Mouse (Mus musculus): ENCODE measurements at regions not wholly inside any gene's neighbourhood (a gene's known extent, or its start where the extent isn't known, plus 50 kb on each side); places are given as distances from the start of the nearest gene placed in this dataset.

DNA sequence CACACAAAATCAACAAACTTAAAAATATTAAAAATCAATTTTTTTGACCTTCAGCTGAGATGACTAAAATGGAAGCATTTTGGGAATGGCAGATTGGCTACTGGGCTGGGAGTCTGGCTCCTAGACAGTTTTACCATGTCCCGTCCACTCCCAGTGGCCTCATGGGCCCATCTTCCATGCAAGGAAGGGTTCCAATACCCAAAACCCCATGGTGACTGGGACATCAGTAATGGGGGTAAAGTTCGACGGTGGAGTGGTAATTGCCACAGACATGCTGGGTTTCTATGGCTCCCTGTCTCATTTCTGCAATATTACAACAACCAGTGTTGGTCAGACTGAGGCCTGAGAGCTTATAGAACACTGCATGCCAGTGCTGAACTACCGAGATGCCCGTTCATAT lies 82.2 kb downstream of the Il20rb start:
- no peaks in the 10 kb centered on the region for H3K4me1 ChIP-seq (replicated peaks)
- WGBS: 86% methylated on average over 5 of the region's 5 CpGs
- no peaks in the 10 kb centered on the region for H3K9me3 ChIP-seq (replicated peaks)
- no peak overlapping the region for H3K27ac ChIP-seq
- no peak for ATAC-seq (replicated peaks; ENCODE audit: insufficient number of reproducible peaks, insufficient read depth, low FRiP score, low read depth)
- no peaks in the 10 kb centered on the region for H3K36me3 ChIP-seq
- no peak overlapping the region for H3K4me3 ChIP-seq
- H3K27me3 ChIP-seq: no peaks in the 10 kb centered on the region
- H3K9ac ChIP-seq: no peak overlapping the region
- no peak overlapping the region for H3K4me2 ChIP-seq

DNA sequence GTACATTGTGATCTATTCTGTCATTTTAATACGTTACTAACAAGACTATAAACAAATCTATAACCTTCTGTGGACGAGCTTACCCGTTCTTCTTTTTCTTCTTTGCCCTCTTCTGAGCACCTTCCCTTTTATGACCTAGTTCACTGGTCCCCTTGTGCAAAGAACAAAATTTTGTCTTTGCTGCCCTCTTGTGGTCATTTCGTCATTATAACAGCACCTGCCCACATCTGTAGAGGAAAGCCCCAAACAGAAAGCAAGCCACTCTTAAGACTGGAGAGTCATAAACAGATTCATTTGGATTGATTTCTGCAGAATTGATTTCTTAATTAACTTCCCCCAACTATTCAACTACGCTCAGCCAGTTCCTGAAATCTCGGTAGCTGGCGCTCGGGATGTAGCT lies 86.2 kb downstream of the Il20rb start:
- H3K4me3 ChIP-seq: no peak overlapping the region
- H3K4me2 ChIP-seq: no peak overlapping the region
- H3K27me3 ChIP-seq: no peaks in the 10 kb centered on the region
- no peaks in the 10 kb centered on the region for H3K4me1 ChIP-seq (replicated peaks)
- H3K9me3 ChIP-seq (replicated peaks): no peaks in the 10 kb centered on the region
- WGBS: 20% methylated on average over 8 of the region's 8 CpGs
- ATAC-seq (replicated peaks; ENCODE audit: insufficient number of reproducible peaks, insufficient read depth, low FRiP score, low read depth): no peak
- no peak overlapping the region for H3K9ac ChIP-seq
- no peaks in the 10 kb centered on the region for H3K36me3 ChIP-seq
- no peak overlapping the region for H3K27ac ChIP-seq

DNA sequence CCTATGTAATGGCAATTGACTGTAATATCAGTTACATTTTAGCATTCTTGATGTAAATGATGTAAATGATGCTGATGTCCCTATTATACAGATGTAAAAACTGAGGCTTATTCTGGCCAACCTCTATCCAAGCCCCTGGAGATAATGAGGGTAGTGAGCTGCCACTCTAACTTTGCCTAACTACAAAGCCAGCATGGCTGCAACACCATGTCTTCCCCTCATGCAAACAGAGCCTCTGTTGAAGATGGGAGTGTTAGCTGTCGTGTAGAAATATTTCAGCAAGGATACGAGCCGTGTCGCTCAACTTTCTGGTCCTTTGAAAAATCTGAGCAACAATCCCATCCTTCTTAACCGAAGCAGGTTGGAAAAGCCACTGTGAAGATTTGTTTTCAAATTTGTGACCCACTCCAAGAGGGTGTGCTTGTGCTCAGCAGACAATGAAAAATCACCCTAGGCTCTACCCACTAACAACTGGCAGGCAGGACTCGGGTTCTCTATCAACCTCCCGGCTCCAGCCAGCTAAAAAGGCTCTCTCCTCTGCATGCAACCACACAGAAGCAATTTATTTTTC lies 90.2 kb downstream of the Il20rb start:
- Histone ChIP-seq H3K36me3 (no peaks in the 10 kb centered on the region), H3K9me3 (replicated peaks) (no peaks in the 10 kb centered on the region), H3K4me2 (no peak overlapping the region), H3K4me3 (no peak overlapping the region), H3K9ac (no peak overlapping the region), H3K4me1 (replicated peaks) (no peaks in the 10 kb centered on the region), H3K27ac (no peak overlapping the region), H3K27me3 (no peaks in the 10 kb centered on the region)
- ATAC-seq (replicated peaks; ENCODE audit: insufficient number of reproducible peaks, insufficient read depth, low FRiP score, low read depth): no peak
- 86% methylated on average over 7 of the region's 7 CpGs for WGBS

DNA sequence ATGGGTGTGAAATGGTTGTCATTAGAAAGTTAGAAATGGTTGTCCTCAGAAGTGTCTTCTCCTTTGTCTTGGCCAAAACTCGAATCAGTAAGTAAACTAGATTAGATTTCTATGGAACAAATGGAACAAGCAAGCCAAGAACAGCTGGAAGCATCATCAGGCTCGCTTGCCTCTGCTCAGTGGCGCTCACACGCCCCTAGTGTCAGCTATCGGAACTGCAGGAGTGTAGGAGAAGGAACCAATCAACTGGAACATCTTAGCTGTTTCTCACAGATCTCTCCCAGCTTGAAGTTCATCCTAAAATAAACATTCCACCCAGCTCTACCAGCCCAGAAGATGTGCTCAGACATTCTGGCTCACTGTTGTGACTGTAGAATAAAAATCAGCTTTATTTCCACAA lies 90.9 kb downstream of the Il20rb start:
- ATAC-seq (replicated peaks; ENCODE audit: insufficient number of reproducible peaks, insufficient read depth, low FRiP score, low read depth): no peak
- H3K9me3 ChIP-seq (replicated peaks): no peaks in the 10 kb centered on the region
- WGBS: 13% methylated on average over 5 of the region's 5 CpGs
- no peaks in the 10 kb centered on the region for H3K4me1 ChIP-seq (replicated peaks)
- H3K27me3 ChIP-seq: no peaks in the 10 kb centered on the region
- H3K4me2 ChIP-seq: no peak overlapping the region
- no peak overlapping the region for H3K27ac ChIP-seq
- H3K4me3 ChIP-seq: no peak overlapping the region
- no peaks in the 10 kb centered on the region for H3K36me3 ChIP-seq
- H3K9ac ChIP-seq: no peak overlapping the region

DNA sequence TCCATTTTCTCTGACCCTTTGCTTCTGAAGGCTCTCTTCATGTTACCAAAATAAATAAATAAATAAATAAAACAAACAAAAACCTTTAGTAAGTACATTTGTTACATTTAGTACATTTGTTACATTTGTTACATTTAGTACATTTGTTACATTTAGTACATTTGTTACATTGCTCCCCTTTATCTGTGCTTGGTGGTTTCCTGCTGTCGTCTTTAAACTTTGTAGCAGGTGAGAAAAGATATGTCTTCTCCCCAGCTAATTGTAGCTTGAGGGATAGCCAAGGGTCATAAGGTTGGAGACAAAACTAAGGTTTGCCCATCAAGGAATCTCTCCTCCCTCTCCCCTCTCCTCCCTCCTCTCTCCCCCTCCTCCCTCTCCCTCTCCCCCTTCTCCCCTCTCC lies 92.0 kb downstream of the Il20rb start:
- Histone ChIP-seq H3K4me2 (no peak overlapping the region), H3K27me3 (no peaks in the 10 kb centered on the region), H3K4me1 (replicated peaks) (no peaks in the 10 kb centered on the region), H3K36me3 (no peaks in the 10 kb centered on the region), H3K9ac (no peak overlapping the region), H3K9me3 (replicated peaks) (no peaks in the 10 kb centered on the region), H3K4me3 (no peak overlapping the region), H3K27ac (no peak overlapping the region)
- no peak for ATAC-seq (replicated peaks; ENCODE audit: insufficient number of reproducible peaks, insufficient read depth, low FRiP score, low read depth)
- WGBS: 58% methylated on average over 1 of the region's 1 CpGs

DNA sequence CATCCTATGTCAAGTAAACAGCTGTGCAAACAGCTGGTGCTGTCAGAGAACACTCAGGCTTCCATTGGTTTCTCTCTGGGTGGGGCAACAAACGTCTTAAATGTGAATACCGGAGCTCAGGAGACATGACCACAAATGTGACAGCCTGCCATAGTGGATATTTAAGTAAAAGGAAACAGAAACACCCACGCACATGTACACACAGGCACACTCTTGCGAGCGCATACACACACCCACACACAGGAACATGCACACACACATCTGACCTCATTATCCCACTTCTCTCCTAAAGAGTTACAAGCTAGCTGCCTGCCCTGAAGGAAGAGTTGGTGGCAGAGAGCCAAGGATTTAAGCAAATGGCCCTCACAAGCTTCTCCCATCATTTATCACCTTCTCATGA lies 92.4 kb downstream of the Il20rb start:
- 65% methylated on average over 5 of the region's 5 CpGs for WGBS
- no peak overlapping the region for H3K9ac ChIP-seq
- H3K27me3 ChIP-seq: no peaks in the 10 kb centered on the region
- H3K9me3 ChIP-seq (replicated peaks): no peaks in the 10 kb centered on the region
- no peak overlapping the region for H3K4me2 ChIP-seq
- no peaks in the 10 kb centered on the region for H3K36me3 ChIP-seq
- no peaks in the 10 kb centered on the region for H3K4me1 ChIP-seq (replicated peaks)
- no peak for ATAC-seq (replicated peaks; ENCODE audit: insufficient number of reproducible peaks, insufficient read depth, low FRiP score, low read depth)
- no peak overlapping the region for H3K27ac ChIP-seq
- H3K4me3 ChIP-seq: no peak overlapping the region

DNA sequence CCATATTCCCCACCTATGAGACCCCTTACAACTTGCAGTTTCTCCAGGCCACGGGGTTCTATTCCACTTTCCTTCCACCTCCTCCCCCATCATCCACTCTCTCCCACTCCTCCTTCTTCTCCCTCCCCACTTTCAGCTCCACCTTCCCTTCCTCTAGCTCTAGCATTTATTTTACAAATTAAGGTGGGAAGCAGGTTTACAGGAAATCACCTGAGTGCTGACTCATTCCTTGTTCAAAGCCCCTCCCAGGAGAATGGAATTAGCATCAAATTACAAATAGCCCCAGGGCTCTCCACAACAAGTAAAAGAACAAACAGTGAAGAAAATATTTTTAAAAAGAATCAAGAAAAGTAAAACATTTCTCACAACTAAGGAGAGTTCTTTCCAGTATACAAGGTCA lies 94.3 kb downstream of the Il20rb start:
- no peak overlapping the region for H3K27ac ChIP-seq
- H3K4me3 ChIP-seq: no peak overlapping the region
- no peaks in the 10 kb centered on the region for H3K27me3 ChIP-seq
- WGBS: 24% methylated on average over 1 of the region's 1 CpGs
- no peaks in the 10 kb centered on the region for H3K9me3 ChIP-seq (replicated peaks)
- ATAC-seq (replicated peaks; ENCODE audit: insufficient number of reproducible peaks, insufficient read depth, low FRiP score, low read depth): no peak
- H3K36me3 ChIP-seq: no peaks in the 10 kb centered on the region
- H3K9ac ChIP-seq: no peak overlapping the region
- no peak overlapping the region for H3K4me2 ChIP-seq
- H3K4me1 ChIP-seq (replicated peaks): no peaks in the 10 kb centered on the region

DNA sequence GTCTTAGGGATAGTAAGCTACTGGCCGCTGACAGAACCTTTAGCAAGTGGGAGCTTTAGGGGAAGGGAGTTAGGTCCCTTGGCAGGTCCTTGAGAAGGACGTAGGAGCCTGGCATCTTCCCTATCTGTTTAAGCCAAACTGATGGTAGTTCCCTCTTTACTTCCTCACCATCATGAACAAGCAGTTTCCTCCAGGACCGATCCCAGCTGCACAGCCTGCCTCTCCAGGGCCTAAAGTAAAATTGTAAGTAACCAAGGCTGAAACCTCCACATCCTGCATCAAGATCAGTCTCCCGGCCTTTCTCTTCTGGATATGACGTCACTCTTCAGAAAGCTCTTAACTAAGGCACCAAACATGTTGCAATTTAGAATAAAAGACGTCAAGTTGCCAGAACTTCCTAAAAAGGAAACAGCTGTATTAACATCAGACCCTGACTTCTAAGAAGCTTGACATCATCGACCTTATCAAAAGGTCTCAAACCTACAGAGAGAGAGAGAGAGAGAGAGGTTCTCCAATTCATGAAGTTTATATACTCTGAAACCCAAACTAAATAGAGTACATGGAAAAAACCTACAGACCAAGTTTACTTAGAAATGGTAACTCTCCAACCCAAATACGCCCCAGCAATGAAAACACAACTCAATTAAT lies 94.9 kb downstream of the Il20rb start:
- Histone ChIP-seq H3K27me3 (no peaks in the 10 kb centered on the region), H3K9me3 (replicated peaks) (no peaks in the 10 kb centered on the region), H3K36me3 (no peaks in the 10 kb centered on the region), H3K4me2 (no peak overlapping the region), H3K9ac (no peak overlapping the region), H3K4me3 (no peak overlapping the region), H3K27ac (no peak overlapping the region), H3K4me1 (replicated peaks) (no peaks in the 10 kb centered on the region)
- WGBS: 43% methylated on average over 8 of the region's 8 CpGs
- no peak for ATAC-seq (replicated peaks; ENCODE audit: insufficient number of reproducible peaks, insufficient read depth, low FRiP score, low read depth)

DNA sequence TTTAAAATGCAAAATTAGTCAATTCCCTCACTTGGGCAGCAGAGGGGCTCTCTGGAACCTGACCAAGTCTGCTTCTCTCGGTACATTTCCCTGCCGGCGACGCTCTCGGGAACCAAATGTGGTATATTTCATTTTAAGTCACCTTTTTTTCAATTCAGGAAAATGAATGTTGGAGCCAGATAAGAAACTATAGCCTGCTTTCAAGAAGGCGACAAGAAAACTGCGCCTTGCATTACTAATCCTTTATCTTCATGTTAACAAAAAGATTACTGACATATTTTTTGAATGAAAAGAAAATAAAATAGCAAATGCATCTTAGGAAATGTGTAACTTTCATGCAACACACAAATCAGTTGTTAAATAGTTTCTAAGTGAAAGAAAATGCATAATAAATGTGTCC lies 98.2 kb downstream of the Il20rb start:
- 61% methylated on average over 7 of the region's 7 CpGs for WGBS
- no peaks in the 10 kb centered on the region for H3K27me3 ChIP-seq
- H3K9ac ChIP-seq: no peak overlapping the region
- H3K36me3 ChIP-seq: no peaks in the 10 kb centered on the region
- no peak overlapping the region for H3K4me2 ChIP-seq
- no peak overlapping the region for H3K4me3 ChIP-seq
- ATAC-seq (replicated peaks; ENCODE audit: insufficient number of reproducible peaks, insufficient read depth, low FRiP score, low read depth): no peak
- H3K4me1 ChIP-seq (replicated peaks): no peaks in the 10 kb centered on the region
- no peak overlapping the region for H3K27ac ChIP-seq
- no peaks in the 10 kb centered on the region for H3K9me3 ChIP-seq (replicated peaks)

DNA sequence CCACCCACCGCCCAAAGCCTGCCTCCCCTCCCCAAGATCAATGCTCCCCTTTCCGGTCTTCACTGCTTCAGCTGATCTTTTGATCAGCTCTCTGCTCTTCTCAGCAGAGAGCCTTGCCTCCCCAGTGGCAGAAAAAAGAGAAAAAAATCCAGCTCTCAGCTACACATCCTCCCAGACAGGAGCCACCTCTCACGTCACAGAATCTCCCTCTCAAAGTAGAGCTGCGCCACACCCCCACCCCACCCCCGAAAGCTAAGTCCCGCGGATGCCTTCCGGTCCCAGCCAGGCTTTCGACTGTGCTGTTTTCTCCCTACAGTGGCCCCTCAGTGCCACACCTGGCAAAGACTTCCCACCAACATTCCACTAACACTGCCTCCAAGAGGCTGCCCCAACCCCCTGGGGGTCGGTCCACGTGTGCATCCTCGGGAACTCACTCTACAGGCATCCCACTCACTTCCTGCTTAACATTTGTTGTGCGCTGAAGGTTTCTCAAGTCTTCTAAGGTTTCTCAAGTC lies 99.4 kb downstream of the Il20rb start:
- no peak for ATAC-seq (replicated peaks; ENCODE audit: insufficient number of reproducible peaks, insufficient read depth, low FRiP score, low read depth)
- WGBS: 23% methylated on average over 13 of the region's 13 CpGs

DNA sequence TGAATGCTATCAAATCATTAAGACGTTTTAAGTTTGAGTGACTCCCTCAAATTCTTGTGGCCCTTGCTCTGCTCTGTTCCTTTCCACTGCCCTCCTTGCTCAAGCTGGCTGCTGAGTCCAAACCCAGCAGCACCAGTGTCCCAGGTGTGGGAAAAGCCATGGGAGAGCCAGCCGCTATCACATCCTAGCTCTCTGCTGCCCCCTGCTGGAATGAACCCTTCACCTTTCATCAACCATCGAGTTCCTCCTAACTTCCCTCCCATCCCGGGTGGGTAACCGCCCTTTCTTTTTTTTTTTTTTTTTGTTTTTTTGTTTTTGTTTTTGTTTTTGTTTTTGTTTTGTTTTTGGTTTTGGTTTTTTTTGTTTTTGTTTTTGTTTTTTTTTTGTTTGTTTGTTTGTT lies 104.1 kb downstream of the Il20rb start:
- Histone ChIP-seq H3K4me2 (no peak overlapping the region), H3K36me3 (no peaks in the 10 kb centered on the region), H3K27me3 (no peaks in the 10 kb centered on the region), H3K4me1 (replicated peaks) (no peaks in the 10 kb centered on the region), H3K27ac (no peak overlapping the region), H3K9me3 (replicated peaks) (no peaks in the 10 kb centered on the region), H3K9ac (no peak overlapping the region), H3K4me3 (no peak overlapping the region)
- WGBS: 38% methylated on average over 5 of the region's 5 CpGs
- ATAC-seq (replicated peaks; ENCODE audit: insufficient number of reproducible peaks, insufficient read depth, low FRiP score, low read depth): no peak

More for the DNA sequence above, 99.4 kb downstream of the Il20rb start:
- H3K27me3 ChIP-seq: no peaks in the 10 kb centered on the region
- H3K9me3 ChIP-seq (replicated peaks): no peaks in the 10 kb centered on the region
- no peak overlapping the region for H3K27ac ChIP-seq
- no peak overlapping the region for H3K9ac ChIP-seq
- no peaks in the 10 kb centered on the region for H3K36me3 ChIP-seq
- no peaks in the 10 kb centered on the region for H3K4me1 ChIP-seq (replicated peaks)
- no peak overlapping the region for H3K4me2 ChIP-seq
- H3K4me3 ChIP-seq: no peak overlapping the region

DNA sequence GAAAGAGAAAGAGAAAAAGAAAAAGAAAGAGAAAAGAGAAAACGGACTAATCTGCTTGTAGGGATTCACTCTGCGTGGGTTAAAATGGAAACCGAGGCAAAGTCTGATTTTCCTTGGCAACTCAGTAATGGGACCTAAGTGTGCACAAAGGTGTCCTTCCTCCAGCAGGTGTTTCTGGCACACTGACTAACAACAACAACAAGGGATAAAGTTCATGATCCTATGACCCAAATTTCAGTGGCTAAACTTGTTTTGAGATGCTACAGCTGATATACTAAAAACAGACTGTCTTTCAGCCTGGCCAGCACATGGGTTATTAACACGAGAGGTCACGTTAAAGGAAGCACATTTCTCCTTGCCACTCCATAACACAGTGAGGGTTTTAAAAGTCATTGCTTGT lies 116.7 kb downstream of the Il20rb start:
- ATAC-seq (replicated peaks; ENCODE audit: insufficient number of reproducible peaks, insufficient read depth, low FRiP score, low read depth): no peak
- H3K27me3 ChIP-seq: no peaks in the 10 kb centered on the region
- 82% methylated on average over 5 of the region's 5 CpGs for WGBS

More for the DNA sequence above, 116.7 kb downstream of the Il20rb start:
- H3K9me3 ChIP-seq (replicated peaks): no peaks in the 10 kb centered on the region
- H3K9ac ChIP-seq: no peak overlapping the region
- no peaks in the 10 kb centered on the region for H3K36me3 ChIP-seq
- H3K4me1 ChIP-seq (replicated peaks): no peaks in the 10 kb centered on the region
- no peak overlapping the region for H3K4me3 ChIP-seq
- no peak overlapping the region for H3K27ac ChIP-seq
- H3K4me2 ChIP-seq: no peak overlapping the region
